Mouse (Mus musculus) right cerebral cortex, postnatal 36 days (tissue): ENCODE data around the gene Rab19.
"Not testable (repeated sequence)": the region's sequence is repeated elsewhere in the genome, so short reads cannot be mapped to it uniquely, and the experiment has no call there.

Experiments
- DNase-seq, 2 experiments: peaks; one replicate each; pipeline ENCODE4 v3.0.0; 2022; ENCODE audit warnings: low spot score in 2 of 2, mixed read lengths in 1 of 2

Rab19 gene

DNA sequence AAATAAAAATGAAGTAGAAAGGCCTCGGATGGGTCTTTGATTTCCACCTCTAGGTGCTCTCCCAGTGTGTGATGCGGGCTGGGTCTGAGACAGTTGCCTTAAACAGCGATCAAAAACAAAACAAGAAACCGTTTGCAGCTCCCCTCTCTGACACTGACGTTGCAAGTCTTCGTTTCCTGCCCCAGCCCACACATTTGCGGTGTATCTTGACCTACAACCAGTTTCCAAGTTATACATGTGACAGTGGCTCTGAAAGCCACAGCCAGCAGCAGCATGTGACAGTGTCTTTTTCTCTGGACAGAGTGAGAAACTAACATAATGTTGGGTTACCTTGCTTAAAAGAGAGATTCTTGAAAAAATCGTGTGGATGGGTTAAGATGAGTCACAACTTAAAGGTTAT lies 1.2 kb upstream of the Rab19 start:
- no peak for DNase-seq

DNA sequence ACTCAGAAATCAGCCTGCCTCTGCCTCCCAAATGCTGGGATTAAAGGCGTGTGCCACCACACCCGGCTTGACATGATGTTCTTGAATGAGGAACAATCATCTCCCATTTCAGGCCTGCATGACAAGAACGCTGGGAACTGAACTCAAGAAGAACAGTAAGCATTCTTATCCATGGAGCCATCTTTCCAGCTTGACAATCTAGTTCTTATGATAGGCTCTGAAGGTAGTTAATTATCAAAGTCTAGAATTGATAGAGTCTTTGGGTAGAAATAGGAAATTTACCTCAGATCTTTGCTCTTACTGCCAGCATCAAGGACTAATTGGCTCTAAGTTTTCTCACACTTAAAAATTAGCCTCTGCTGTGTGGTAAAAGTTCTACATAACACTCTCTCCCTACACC lies 699 bp upstream of the Rab19 start:
- DNase-seq: no peak

GRCm38 (mm10) chr6:39389988-39390387 lies 9.0 kb downstream of the Rab19 start:
- no peak for DNase-seq

- no peak for DNase-seq
These were observed 14.5 kb downstream of the Rab19 start for GRCm38 (mm10) chr6:39395471-39395870.

- no peak for DNase-seq
These were observed 14.9 kb downstream of the Rab19 start for GRCm38 (mm10) chr6:39395916-39396315.

DNA sequence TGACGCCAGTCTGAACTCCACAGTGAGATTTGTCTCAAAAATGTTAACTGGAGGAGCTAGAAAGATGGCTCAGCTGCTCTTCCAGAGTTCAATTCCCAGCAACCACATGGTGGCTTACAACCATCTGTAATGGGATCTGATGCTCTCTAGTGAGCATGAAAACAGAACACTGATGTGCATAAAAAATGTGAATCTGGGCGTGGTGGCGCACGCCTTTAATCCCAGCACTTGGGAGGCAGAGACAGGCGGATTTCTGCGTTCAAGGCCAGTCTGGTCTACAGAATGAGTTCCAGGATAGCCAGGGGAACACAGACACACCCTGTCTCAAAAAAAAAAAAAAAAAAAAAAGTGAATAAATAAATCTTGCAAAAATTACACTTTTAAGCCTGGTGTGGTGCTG lies 16.1 kb downstream of the Rab19 start:
- no peak for DNase-seq

DNA sequence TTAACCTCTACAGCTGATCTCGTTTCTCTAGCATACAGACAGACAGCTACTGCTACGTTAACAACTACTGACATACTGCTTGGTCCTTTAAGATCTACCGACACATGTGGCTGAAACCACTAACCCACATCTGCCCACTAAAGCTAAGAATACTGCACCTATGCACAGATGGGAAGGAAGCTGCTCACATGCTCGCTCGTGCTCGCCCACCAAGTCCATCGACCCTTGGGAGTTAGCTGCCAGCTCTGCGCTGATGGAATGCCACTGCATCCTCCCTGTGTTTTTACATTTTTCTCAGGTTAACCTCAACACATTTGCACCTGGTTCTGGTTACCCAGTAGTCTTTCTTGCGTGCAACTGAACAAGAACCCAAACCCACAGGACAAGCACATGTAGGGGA lies 17.4 kb downstream of the Rab19 start:
- DNase-seq: no peak

DNA sequence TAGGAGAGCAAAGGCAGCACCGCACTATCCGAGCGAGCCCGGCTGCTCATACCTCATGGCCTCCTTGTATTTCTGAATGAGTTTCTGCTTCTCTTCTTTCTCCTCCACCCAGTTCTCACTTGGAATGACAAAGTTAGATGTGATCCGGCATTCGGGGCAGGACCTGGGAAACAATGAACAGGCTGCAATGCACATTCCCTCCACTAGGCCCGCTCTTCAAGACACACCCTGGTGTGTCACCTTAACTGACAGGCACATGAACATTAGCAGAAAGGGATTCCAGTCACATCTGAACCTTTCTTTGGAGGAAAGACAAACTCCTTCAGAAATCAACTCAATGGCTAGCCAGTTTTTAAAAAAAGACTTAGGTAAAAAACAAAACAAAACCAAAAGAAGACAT lies 19.4 kb downstream of the Rab19 start:
- DNase-seq: no peak

GRCm38 (mm10) chr6:39403136-39403535 lies 22.2 kb downstream of the Rab19 start:
- DNase-seq: no peak

DNA sequence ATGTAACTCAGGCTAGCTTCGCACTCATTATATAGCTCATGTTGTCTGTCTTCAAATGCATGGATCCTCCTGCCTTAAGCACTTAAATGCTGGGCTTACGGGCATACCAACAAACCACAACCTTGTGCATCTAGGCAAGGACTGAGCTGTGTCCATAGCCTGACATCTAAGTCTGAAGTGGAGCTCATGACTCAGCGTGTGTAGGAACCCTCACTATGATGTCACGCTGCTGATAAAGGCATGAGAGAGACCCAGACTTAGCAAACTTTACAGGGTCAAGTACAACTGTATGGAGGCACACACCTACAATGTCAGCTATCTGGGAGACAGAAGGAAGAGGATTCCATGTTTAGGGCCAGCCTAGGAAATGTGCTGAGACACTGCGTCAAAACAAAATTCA lies 25.5 kb downstream of the Rab19 start:
- no peak for DNase-seq

DNA sequence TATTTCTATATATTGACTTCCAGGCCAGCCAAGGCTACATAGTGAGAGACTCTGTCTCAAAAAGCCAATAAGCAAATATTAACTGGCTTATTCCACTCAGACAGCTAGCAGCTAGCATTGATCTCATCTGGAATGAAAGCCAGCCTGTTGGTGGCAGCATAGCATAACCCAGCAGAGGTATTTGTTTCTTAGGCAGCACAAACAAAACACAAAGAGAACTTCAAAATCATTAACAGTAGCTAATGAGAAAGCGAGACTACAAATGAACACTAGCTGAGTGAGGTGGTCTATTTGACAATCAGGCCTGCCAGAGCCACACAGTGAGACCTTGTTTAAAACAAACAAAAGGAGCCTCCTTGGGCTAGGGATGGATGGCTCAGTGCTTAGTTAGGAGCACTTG lies 33.1 kb downstream of the Rab19 start:
- no peak for DNase-seq

DNA sequence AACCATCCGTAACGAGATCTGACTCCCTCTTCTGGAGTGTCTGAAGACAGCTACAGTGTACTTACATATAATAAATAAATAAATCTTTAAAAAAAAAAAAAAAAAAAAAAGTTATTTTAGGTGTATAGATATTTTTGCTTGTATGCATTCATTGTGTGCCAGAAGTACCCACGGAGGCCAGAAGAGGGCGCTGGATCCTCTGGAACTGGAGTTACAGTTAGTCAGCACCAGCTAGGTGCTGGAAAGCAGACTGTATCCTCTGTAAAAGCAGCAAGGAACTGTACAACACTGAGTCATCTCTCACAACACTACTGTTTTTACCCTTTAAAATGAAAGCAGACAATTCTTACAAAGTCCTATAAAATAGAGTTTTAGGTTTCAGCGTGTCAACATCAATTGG lies 34.8 kb downstream of the Rab19 start:
- DNase-seq: peak; percentile 58 to 71

- DNase-seq: not testable (repeated sequence)
These were observed 35.7 kb downstream of the Rab19 start for GRCm38 (mm10) chr6:39416654-39417053.

DNA sequence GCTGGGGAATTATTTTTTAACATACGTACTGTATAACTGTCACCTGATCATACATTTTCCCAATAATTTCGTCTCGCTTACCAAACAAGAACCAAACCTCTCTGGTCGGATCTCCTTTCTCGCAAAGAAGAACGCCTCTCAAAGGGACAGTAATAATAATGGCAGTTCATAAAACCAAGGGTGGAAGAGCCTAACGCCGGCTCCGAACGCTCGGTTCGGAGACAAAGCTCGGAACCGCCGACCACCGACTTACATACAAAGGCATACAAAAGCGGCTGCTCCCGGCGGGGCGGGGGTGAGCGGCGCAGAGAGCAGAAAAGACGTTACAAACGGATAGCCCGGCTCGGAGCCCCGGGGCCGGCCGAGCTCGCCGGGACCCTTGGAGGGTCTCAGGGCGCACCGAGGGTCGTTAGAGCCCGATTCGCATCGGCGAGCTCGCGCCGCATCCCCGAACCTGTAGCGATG lies 38.4 kb downstream of the Rab19 start:
- DNase-seq: peak; percentile 29 to 31

GRCm38 (mm10) chr6:39419851-39420721 lies 39.1 kb downstream of the Rab19 start, which contains the start of gene Mkrn1:
Gene Mkrn1 (minus strand): TSS chr6:39420462.
- DNase-seq: peak; percentile 81 to 88

DNA sequence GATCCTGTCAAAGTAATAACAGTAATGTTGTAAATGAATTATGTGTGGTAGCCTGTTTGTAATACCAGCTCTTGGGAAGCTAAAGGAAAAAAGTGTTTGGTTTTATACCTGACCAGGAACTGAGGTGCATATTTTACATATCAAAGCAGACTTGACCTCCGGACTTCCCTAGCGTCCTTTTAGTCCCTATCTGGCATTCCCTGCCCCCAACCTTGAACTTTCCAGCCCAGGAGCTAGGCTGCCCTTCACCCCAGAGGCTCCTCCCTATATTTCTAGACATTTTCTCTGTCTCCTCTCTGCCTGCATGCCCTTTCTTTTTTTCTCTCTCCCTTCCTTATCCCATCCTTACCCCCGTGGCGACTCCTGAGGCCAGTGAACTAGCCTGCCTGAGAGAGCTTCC lies 39.9 kb downstream of the Rab19 start:
- no peak for DNase-seq

DNA sequence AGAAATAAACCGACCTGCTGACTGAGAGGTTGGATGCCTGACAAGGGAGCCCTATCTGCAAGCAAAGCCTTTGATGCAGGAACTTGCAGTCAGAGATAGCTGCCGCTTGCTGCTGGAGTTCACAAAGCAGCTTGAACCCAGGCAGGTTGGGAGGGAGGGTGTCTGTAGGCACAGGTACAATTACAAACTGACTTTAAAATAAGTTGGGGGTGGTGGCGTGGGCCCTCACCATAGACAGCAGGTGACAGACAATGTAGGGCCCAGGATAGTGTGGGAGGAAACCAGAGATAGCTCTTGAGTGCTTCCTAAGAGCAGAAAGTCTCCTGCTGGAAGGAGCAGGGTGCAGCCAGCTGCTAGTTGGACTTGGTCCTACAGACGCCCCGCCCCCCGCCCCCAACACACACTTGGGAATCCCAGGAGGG lies 42.2 kb downstream of the Rab19 start:
- DNase-seq: peak; percentile 15 to 38

GRCm38 (mm10) chr6:39423686-39424085 lies 42.7 kb downstream of the Rab19 start:
- DNase-seq: no peak

DNA sequence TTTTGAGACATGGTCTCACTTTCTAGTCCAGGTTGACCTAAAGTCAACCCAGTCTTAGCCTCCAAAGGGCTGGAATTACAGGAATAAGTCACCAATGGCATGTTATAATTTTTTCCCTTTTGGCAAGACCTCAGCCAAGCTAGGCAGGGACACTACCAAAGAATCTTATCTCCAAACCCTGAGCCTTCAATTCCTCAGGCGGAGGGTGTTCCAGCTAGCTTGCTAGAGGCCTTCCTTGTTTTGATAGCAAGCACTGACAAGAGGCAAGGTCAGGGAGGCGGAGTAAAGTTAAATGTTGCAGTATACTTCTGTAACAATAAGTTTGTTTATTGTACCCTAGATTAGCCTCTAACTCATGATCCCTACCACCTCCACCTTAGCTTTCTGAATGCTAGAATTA lies 44.2 kb downstream of the Rab19 start:
- DNase-seq: no peak

GRCm38 (mm10) chr6:39426725-39427124 lies 45.8 kb downstream of the Rab19 start:
- DNase-seq: no peak

DNA sequence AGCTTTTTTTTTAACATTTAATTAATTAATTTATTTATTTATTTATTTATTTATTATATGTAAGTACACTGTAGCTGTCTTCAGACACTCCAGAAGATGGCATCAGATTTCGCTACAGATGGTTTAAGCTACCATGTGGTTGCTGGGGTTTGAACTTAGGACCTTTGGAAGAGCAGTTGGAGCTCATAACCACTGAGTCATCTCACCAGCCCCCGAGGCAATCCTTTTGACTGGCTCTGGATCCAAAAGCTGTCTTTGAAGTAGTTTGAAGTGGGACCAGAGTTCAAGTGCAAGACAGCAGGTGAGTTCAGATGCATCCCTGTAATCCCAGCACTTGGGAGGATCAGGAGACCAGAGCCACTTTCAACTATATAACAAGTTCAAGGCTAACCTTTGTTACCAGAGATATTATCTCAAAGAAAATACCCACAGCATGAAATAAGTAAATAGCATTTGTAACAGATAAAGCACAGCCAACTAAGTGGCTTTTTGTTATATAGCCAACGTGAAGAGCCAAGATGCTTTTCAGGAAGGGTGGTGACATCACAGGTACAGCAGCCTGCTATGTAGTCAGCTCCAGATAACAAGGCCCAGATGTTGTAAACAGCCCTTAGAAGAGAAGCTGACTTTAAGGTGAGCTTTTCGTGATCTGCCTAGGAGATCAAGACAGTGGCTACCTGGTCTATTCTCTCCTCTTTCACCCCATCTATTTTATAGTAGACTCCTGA lies 46.5 kb downstream of the Rab19 start:
- no peak for DNase-seq

- DNase-seq: no peak
These were observed 48.2 kb downstream of the Rab19 start for GRCm38 (mm10) chr6:39429007-39429788.
